Mouse (Mus musculus): ENCODE measurements around the gene Dact2. TPM values are rescaled to one million over a fixed set of nuclear protein-coding genes. Genes with fewer than 3 reads are reported as not detected.
A peak's percentile ranks its signal among the peaks of the same experiment; 100 is the strongest.

Gene Dact2
- polyA plus RNA-seq, 1 experiment from 2014 or later = 0.70 TPM

DNA sequence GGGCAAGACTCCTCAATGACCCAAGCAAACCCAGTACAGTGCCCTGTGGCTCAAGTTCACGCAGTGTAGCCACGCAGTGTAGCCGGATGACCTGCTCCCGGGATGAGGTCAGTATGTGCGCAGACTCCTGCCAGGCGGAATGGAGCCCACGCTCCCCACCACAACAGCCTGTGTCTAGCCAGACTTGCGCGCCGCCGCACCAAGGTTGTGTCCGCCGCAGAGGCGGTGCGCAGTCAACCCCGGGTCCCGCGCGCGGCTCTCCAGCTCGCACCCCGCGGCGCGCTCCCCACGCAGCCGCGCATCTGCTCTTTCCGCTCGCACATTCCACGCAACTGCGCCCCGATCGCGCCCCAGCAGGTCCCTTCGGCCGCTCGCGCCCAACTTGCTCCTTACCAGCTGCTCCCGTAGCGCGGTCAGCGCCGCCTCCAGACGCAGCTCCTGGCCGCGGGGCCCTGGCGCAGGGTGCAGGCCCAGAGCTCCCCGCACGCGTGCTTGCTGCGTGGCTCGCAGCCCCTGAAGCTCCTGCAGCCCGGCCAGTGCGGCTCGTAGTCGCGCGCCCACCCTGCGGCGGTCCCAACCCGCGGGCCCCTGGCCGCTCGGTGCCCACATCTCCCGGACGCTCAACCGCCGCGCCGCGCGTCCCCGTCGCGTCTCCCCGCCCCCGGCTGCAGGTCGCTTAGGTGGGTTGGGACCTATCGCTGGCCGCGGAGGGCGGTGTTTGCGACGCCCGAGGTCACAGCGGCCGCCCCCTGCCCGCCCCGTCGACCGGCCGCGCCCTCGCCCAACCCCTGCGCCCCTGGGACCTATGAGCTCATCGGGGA lies 773 bp downstream of the Dact2 start:
- peak overlapping the region; percentile 62 for H3K9ac ChIP-seq
- peaks cover 22% of the 10 kb centered on the region for H3K4me1 ChIP-seq
- peak overlapping the region; percentile 54 for H3K4me3 ChIP-seq
- no peaks in the 10 kb centered on the region for H3K36me3 ChIP-seq
- peaks cover 55% of the 10 kb centered on the region for H3K27me3 ChIP-seq (replicated peaks)
- no peaks in the 10 kb centered on the region for H3K9me3 ChIP-seq
- peak; percentile 38; the same call in 1 of the 2 replicates for ATAC-seq (ENCODE audit: low FRiP score, low read depth)
- under 1% methylated on average over 97 of the region's 97 CpGs for WGBS
- H3K4me2 ChIP-seq (replicated peaks) = peak overlapping the region; percentile 92
- H3K27ac ChIP-seq = no peak overlapping the region

DNA sequence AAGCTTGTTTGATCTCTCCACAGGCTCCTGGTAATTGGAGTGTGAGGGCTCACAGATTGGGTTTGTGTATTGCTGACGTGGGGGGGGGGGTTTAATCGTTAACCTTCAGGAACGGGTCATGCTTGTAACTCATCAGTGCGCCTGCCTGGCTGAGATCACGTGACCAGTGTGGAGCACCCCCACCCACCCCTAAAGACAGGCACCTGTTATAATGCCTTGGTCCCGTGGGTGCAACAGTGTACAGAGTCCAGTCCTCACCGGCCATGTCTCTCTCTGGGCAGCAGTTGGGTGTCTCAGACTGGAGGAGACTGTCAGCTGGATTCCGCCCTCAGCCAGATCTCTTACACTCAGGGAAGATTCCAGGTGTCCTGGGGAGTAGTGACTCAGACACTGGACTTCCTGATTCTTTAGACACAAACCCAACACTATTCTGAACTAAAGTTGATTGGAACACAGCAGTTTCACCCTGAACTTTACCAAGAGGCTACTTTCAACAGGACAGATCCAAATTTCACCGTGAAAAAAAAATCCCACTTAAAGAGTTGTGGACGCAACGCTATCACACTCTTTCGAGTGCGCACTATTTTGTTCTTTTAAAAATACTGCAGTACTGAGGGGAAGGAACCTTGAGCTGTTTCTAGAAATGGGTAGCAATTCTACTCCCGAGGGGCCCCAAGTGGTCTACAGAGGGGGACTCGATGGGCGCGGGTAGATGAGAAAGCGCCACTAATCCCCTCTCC lies 1.6 kb downstream of the Dact2 start:
- no peak overlapping the region for H3K27ac ChIP-seq
- no peaks in the 10 kb centered on the region for H3K36me3 ChIP-seq
- no peak for ATAC-seq (ENCODE audit: low FRiP score, low read depth)
- 2% methylated on average over 18 of the region's 18 CpGs for WGBS
- H3K27me3 ChIP-seq (replicated peaks) = peaks cover 55% of the 10 kb centered on the region
- peaks cover 22% of the 10 kb centered on the region for H3K4me1 ChIP-seq
- no peak overlapping the region for H3K9ac ChIP-seq
- H3K4me2 ChIP-seq (replicated peaks) = peak overlapping the region; percentile 92
- H3K4me3 ChIP-seq = peak overlapping the region; percentile 54
- H3K9me3 ChIP-seq = no peaks in the 10 kb centered on the region

DNA sequence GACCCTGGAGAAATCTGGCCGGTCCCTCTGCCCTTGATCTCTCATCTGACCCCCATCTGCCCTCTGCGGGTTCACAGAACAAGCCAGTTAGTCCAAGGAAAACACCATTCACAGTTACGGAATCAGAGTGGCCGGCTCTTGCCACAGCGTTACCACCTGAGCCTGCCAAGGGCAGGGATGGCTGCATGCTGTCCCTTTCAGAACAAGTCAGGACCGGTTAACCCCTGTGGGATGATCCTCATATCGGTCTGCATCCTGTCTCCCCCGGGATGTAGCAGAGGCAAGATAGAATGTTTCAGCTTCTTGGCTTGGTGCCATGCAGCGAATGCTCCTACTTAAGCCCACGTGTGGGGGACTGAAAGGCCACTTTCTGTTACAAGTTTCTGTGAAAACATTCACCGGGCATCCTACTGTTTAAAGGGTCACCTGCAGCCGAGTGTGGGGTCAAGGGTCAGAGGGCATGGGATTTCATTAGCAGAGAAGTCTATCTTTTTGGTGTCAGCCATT lies 2.8 kb downstream of the Dact2 start:
- no peaks in the 10 kb centered on the region for H3K36me3 ChIP-seq
- peaks cover 22% of the 10 kb centered on the region for H3K4me1 ChIP-seq
- no peaks in the 10 kb centered on the region for H3K9me3 ChIP-seq
- 13% methylated on average over 12 of the region's 12 CpGs for WGBS
- H3K9ac ChIP-seq = no peak overlapping the region
- no peak overlapping the region for H3K4me3 ChIP-seq
- ATAC-seq (ENCODE audit: low FRiP score, low read depth) = no peak
- no peak overlapping the region for H3K4me2 ChIP-seq (replicated peaks)
- H3K27me3 ChIP-seq (replicated peaks) = peaks cover 55% of the 10 kb centered on the region
- H3K27ac ChIP-seq = no peak overlapping the region

DNA sequence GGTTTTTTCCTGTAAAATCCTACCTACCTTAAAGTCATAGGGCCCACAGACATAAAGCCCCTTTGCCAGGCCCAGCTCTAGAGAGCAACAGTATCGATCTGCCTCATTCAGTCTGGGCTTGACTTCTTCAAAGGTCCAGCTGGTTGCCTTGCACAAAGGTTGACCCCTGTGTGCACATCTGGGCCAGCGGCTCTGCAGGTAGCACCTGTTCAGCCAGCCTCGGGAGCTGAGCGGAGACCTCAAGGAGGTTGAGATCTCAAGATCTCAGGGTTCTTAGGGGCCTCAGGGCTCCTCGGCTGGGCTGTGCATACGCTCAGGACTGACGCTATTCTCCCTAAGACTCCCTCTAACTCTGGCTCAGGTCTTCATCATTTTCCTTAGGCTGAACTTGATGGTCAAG lies 3.9 kb downstream of the Dact2 start:
- H3K27ac ChIP-seq = no peak overlapping the region
- ATAC-seq (ENCODE audit: low FRiP score, low read depth) = no peak

DNA sequence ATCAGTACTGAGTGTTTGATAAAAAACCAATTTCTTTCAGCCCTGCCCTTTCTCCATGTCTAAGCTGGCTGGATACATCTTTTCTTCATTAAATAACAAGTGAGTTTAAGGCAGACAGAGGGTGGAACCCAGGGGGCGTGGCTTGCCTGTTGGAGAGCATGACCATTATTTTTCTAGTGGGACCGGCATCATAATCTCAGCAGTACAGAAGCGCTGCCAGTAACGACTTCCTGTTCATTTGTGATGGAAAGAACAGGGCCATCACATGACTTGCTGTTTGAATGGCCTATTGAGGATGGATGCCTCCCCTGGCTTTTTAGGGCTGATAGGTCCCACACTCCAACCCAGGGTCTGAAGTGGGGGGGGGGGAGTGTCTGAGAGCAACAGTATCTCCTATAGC lies 4.5 kb downstream of the Dact2 start:
- WGBS = 40% methylated on average over 4 of the region's 4 CpGs
- H3K27ac ChIP-seq = no peak overlapping the region
- H3K36me3 ChIP-seq = no peaks in the 10 kb centered on the region
- no peak for ATAC-seq (ENCODE audit: low FRiP score, low read depth)
- H3K9ac ChIP-seq = no peak overlapping the region
- peaks cover 44% of the 10 kb centered on the region for H3K27me3 ChIP-seq (replicated peaks)
- H3K4me1 ChIP-seq = peaks cover 22% of the 10 kb centered on the region
- H3K9me3 ChIP-seq = no peaks in the 10 kb centered on the region
- no peak overlapping the region for H3K4me2 ChIP-seq (replicated peaks)
- no peak overlapping the region for H3K4me3 ChIP-seq

More for the DNA sequence above, 3.9 kb downstream of the Dact2 start:
- peaks cover 50% of the 10 kb centered on the region for H3K27me3 ChIP-seq (replicated peaks)
- H3K9ac ChIP-seq = no peak overlapping the region
- H3K4me2 ChIP-seq (replicated peaks) = no peak overlapping the region
- WGBS = 88% methylated on average over 7 of the region's 7 CpGs
- H3K4me1 ChIP-seq = peaks cover 22% of the 10 kb centered on the region
- H3K4me3 ChIP-seq = no peak overlapping the region
- H3K9me3 ChIP-seq = no peaks in the 10 kb centered on the region
- no peaks in the 10 kb centered on the region for H3K36me3 ChIP-seq

DNA sequence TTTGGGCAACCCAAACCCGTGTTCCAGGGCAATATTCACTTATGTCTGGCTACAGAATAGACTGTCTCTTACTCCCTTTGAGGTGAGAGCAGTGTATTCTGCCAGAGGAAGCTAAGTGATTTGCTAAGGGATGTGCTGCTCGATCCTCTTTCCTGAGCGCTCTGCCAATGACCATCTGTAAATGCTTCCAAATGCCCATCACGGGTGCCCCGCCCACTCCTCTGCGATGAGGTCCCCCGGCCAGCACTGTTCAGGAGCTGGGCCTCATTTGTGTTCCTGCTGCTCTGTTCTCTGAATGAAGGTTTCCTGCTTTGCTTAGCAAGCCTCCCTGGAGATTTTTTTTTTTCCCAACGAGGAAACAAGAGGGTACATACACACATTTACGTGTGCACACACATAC lies 11.2 kb downstream of the Dact2 start:
- H3K4me2 ChIP-seq (replicated peaks) = no peak overlapping the region
- no peak overlapping the region for H3K9ac ChIP-seq
- no peaks in the 10 kb centered on the region for H3K4me1 ChIP-seq
- ATAC-seq (ENCODE audit: low FRiP score, low read depth) = no peak
- 54% methylated on average over 9 of the region's 9 CpGs for WGBS
- H3K9me3 ChIP-seq = no peaks in the 10 kb centered on the region
- H3K36me3 ChIP-seq = no peaks in the 10 kb centered on the region
- no peak overlapping the region for H3K27ac ChIP-seq
- no peak overlapping the region for H3K4me3 ChIP-seq
- H3K27me3 ChIP-seq (replicated peaks) = no peaks in the 10 kb centered on the region; the same call in none of the 2 replicates

DNA sequence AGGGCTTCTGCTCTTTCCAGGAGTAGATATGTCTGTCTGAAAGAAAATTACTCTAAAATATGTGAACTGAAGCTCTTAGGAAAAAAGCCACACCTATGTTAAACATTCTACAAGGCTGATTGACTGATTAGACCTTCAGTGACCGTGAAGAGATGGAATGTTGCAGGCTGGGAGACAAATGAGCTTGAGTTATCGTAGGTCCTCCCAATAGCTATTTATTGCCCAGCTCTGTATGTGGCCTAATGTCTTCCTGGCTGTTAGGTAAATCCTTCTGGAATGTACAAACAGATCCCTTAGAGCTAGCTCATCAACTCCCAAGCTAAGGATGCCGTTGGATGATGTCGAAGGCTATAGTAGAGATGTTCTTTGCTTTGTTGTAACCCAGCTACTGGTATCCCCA lies 11.7 kb downstream of the Dact2 start:
- no peak for ATAC-seq (ENCODE audit: low FRiP score, low read depth)
- Histone ChIP-seq H3K4me2 (replicated peaks) (no peak overlapping the region), H3K36me3 (no peaks in the 10 kb centered on the region), H3K27me3 (replicated peaks) (no peaks in the 10 kb centered on the region; the same call in 1 of the 2 replicates), H3K27ac (no peak overlapping the region), H3K9me3 (no peaks in the 10 kb centered on the region), H3K9ac (no peak overlapping the region), H3K4me3 (no peak overlapping the region), H3K4me1 (no peaks in the 10 kb centered on the region)
- WGBS = 62% methylated on average over 4 of the region's 4 CpGs

DNA sequence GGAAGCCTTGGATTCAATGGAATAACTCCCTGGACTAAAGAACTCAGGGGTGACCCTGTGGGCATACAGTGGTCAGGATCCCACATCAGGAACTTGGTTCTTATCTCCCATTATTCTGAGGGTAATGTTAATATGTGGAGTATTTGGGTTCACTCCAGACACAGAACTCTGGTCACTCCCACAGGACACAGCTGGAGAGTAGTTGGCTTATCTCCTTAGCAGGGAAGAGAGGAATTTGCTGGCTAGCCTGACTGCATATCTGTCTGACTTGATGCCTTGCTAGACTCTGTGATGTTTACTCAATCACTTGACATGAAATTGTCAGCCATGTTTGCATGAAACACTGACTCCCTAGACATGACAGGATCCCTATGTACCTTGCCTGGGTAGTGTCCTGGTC lies 15.6 kb downstream of the Dact2 start:
- Histone ChIP-seq H3K4me3 (no peak overlapping the region), H3K27ac (no peak overlapping the region), H3K4me2 (replicated peaks) (no peak overlapping the region), H3K9me3 (no peaks in the 10 kb centered on the region), H3K36me3 (no peaks in the 10 kb centered on the region), H3K9ac (no peak overlapping the region), H3K4me1 (no peaks in the 10 kb centered on the region), H3K27me3 (replicated peaks) (no peaks in the 10 kb centered on the region)
- ATAC-seq (ENCODE audit: low FRiP score, low read depth) = no peak

GRCm38 (mm10) chr17:14187096-14187495 lies 17.0 kb downstream of the Dact2 start:
- Histone ChIP-seq H3K27me3 (replicated peaks) (no peaks in the 10 kb centered on the region), H3K36me3 (no peaks in the 10 kb centered on the region), H3K9ac (no peak overlapping the region), H3K27ac (no peak overlapping the region), H3K4me1 (no peaks in the 10 kb centered on the region), H3K4me2 (replicated peaks) (no peak overlapping the region), H3K4me3 (no peak overlapping the region), H3K9me3 (no peaks in the 10 kb centered on the region)
- no peak for ATAC-seq (ENCODE audit: low FRiP score, low read depth)

GRCm38 (mm10) chr17:14186176-14186575 lies 17.9 kb downstream of the Dact2 start:
- H3K9me3 ChIP-seq = no peaks in the 10 kb centered on the region
- no peak overlapping the region for H3K27ac ChIP-seq
- no peaks in the 10 kb centered on the region for H3K4me1 ChIP-seq
- H3K4me2 ChIP-seq (replicated peaks) = no peak overlapping the region
- 84% methylated on average over 3 of the region's 3 CpGs for WGBS
- H3K36me3 ChIP-seq = no peaks in the 10 kb centered on the region
- no peaks in the 10 kb centered on the region for H3K27me3 ChIP-seq (replicated peaks)
- no peak overlapping the region for H3K9ac ChIP-seq
- ATAC-seq (ENCODE audit: low FRiP score, low read depth) = no peak
- no peak overlapping the region for H3K4me3 ChIP-seq

DNA sequence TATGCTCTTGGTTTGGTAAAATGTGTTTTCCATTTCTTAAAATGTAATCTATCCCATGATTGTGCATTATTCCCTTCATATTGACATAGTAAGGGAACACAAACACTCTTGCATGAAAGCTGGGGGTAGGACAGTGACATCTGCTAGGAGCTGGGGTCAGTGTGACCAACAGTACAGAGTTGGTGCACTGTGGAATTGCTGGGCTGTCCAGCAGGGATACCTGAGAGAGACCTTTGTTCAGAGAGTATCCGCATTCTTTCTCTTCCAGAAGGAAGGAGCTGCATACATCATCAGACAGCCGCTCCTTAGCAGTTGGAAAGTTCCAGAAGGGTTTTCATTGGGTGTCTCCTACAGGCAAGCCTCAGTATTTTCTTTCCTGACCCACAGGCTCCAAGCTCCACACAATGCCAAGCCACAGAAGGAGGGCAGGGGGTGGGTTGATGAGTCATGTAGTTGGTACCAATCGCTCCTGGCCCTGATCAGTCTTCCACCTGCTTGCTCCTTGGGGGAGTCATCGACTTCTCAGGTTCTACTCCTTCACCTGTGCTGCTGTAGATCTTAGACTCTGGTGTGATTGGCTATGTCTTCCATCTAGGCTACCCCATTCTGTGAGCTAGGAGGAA lies 19.8 kb downstream of the Dact2 start:
- Histone ChIP-seq H3K27ac (no peak overlapping the region), H3K4me3 (no peak overlapping the region), H3K4me1 (no peaks in the 10 kb centered on the region), H3K27me3 (replicated peaks) (no peaks in the 10 kb centered on the region), H3K9ac (no peak overlapping the region), H3K36me3 (no peaks in the 10 kb centered on the region), H3K9me3 (no peaks in the 10 kb centered on the region), H3K4me2 (replicated peaks) (no peak overlapping the region)
- ATAC-seq (ENCODE audit: low FRiP score, low read depth) = no peak
- 92% methylated on average over 4 of the region's 4 CpGs for WGBS

GRCm38 (mm10) chr17:14183717-14184116 lies 20.4 kb downstream of the Dact2 start:
- H3K9ac ChIP-seq = no peak overlapping the region
- ATAC-seq (ENCODE audit: low FRiP score, low read depth) = no peak
- H3K4me3 ChIP-seq = no peak overlapping the region
- no peaks in the 10 kb centered on the region for H3K4me1 ChIP-seq
- H3K36me3 ChIP-seq = no peaks in the 10 kb centered on the region
- H3K27ac ChIP-seq = no peak overlapping the region
- WGBS = 89% methylated on average over 4 of the region's 4 CpGs
- H3K4me2 ChIP-seq (replicated peaks) = no peak overlapping the region
- H3K27me3 ChIP-seq (replicated peaks) = no peaks in the 10 kb centered on the region
- H3K9me3 ChIP-seq = no peaks in the 10 kb centered on the region
